ENCODE assay signal across 25 mouse cellular contexts in genomic region chr13:103881200-103881599, GRCm38 (mm10).
"Had no signal": no experiment of that assay in that cellular context is flagged by ENCODE, and none has a peak within 500 bp of the region (broad histone marks: within the 10 kb centered on the region; RNA-seq: fewer than 3 reads in every experiment).

No protein-coding gene starts in this region.

- H3K27ac ChIP-seq: gastrocnemius, adult 2 months; heart, embryonic 13.5 days; heart, embryonic 15.5 days; hindbrain, embryonic 13.5 days; hindbrain, embryonic 15.5 days; hindbrain, postnatal 0 days; layer of hippocampus, adult 2 months; limb, embryonic 13.5 days; limb, embryonic 15.5 days; liver, embryonic 12.5 days had no signal

- H3K4me2 ChIP-seq: heart, embryonic 11.5 days; heart, embryonic 13.5 days; heart, embryonic 15.5 days; hindbrain, embryonic 13.5 days; hindbrain, embryonic 15.5 days; limb, embryonic 13.5 days; limb, embryonic 15.5 days; liver, embryonic 12.5 days had no signal

- H3K4me3 ChIP-seq: gastrocnemius, adult 2 months; heart, embryonic 13.5 days; heart, embryonic 15.5 days; hindbrain, embryonic 13.5 days; hindbrain, embryonic 15.5 days; layer of hippocampus, adult 2 months; limb, embryonic 13.5 days; limb, embryonic 15.5 days; liver, embryonic 12.5 days had no signal

- H3K27me3 ChIP-seq: heart, embryonic 13.5 days; heart, embryonic 15.5 days; hindbrain, embryonic 13.5 days; hindbrain, embryonic 15.5 days; limb, embryonic 13.5 days; limb, embryonic 15.5 days; liver, embryonic 12.5 days had no signal

- H3K36me3 ChIP-seq: heart, embryonic 15.5 days had no signal

- H3K4me1 ChIP-seq: heart, embryonic 13.5 days; heart, embryonic 15.5 days; hindbrain, embryonic 15.5 days; limb, embryonic 13.5 days; limb, embryonic 15.5 days had no signal

- H3K9me3 ChIP-seq: heart, embryonic 13.5 days; heart, embryonic 15.5 days; hindbrain, embryonic 13.5 days; hindbrain, embryonic 15.5 days; limb, embryonic 13.5 days; limb, embryonic 15.5 days; liver, embryonic 12.5 days had no signal

- ATAC-seq: forebrain, postnatal 0 days; hindbrain, postnatal 0 days; liver, embryonic 12.5 days had no signal

- H3K9ac ChIP-seq: forebrain, postnatal 0 days; heart, embryonic 13.5 days; heart, embryonic 15.5 days; hindbrain, embryonic 13.5 days; hindbrain, embryonic 15.5 days; limb, embryonic 13.5 days; limb, embryonic 15.5 days; liver, embryonic 12.5 days had no signal

- DNase-seq: forebrain, postnatal 0 days; gastrocnemius, adult 2 months; gastrocnemius, postnatal 14 days; gastrocnemius, postnatal 36 days; heart, adult 18-20 months; heart, postnatal 14 days; heart, postnatal 36 days; kidney, adult 18-20 months; kidney, adult 8-10 months; kidney, postnatal 10 days; kidney, postnatal 25 days; kidney, postnatal 4 days; layer of hippocampus, adult 9-11 months; layer of hippocampus, postnatal 36 days; left cerebral cortex, postnatal 4 days had no signal
